Mouse (Mus musculus) spleen, adult 2 months (tissue): ENCODE results near the gene Tex45. TPM values are rescaled to one million over a fixed set of nuclear protein-coding genes. Genes with fewer than 3 reads are reported as not detected.

Experiments used
- DNase-seq, 2 experiments: peaks; one replicate each; pipeline versions ENCODE4 v3.0.0 to v3.0.0-alpha.2; 2012 to 2021; ENCODE audit warnings: low spot score in 2 of 2, low read depth in 1 of 2
- H3K27ac ChIP-seq: fragments of 200-500 bp; 2 replicates; pipeline ENCODE4 v1.5.1; 2012; ENCODE audit warnings: low read length, inconsistent platforms; ENCODE audit not compliant: insufficient read depth
- H3K27me3 ChIP-seq: fragments of 200-500 bp; 2 replicates; pipeline ENCODE4 v1.6.1; 2012; ENCODE audit warnings: mild to moderate bottlenecking, moderate library complexity, low read length, inconsistent platforms; ENCODE audit not compliant: control insufficient read depth, insufficient read depth
- H3K36me3 ChIP-seq: fragments of 200-500 bp; 2 replicates; pipeline ENCODE4 v1.6.1; 2012; ENCODE audit warnings: mild to moderate bottlenecking, low read length, inconsistent platforms; ENCODE audit not compliant: control insufficient read depth, insufficient read depth
- H3K4me1 ChIP-seq: fragments of 200-500 bp; 2 replicates; pipeline ENCODE4 v1.6.1; 2011; ENCODE audit warnings: inconsistent platforms; ENCODE audit not compliant: control insufficient read depth, insufficient read depth, insufficient read length
- H3K4me3 ChIP-seq: fragments of 200-500 bp; 2 replicates; pipeline ENCODE4 v1.5.1; 2011; ENCODE audit warnings: mild to moderate bottlenecking, inconsistent platforms; ENCODE audit not compliant: insufficient read depth, insufficient read length; ENCODE audit errors: extremely low read depth
- CTCF ChIP-seq: fragments of 200-500 bp; IDR thresholded peaks from 2 replicates; pipeline ENCODE4 v1.5.1; 2011; ENCODE audit warnings: mild to moderate bottlenecking, inconsistent platforms; ENCODE audit not compliant: insufficient read depth, insufficient read length, insufficient replicate concordance; ENCODE audit errors: extremely low read depth
- POLR2A ChIP-seq: fragments of 200-500 bp; IDR thresholded peaks from 2 replicates; pipeline ENCODE4 v1.6.1; 2011; ENCODE audit warnings: low read depth, low read length, inconsistent platforms
- WGBS: fragments of 180-500 bp; shearing (Covaris S2); methylation state at CpG from one replicate; pipeline ENCODE4 v1.1.7; 2018; 5-methylcytosine and 5-hydroxymethylcytosine counted together
- polyA plus RNA-seq: library from polyadenylated mRNA; depleted of rRNA; stranded (reverse); fragments of >200 nt; gene quantifications from 2 replicates; pipeline ENCODE4 v1.2.3, GENCODE M21; 2012

Tex45 gene
- polyA plus RNA-seq, 1 experiment = 0.05 TPM

DNA sequence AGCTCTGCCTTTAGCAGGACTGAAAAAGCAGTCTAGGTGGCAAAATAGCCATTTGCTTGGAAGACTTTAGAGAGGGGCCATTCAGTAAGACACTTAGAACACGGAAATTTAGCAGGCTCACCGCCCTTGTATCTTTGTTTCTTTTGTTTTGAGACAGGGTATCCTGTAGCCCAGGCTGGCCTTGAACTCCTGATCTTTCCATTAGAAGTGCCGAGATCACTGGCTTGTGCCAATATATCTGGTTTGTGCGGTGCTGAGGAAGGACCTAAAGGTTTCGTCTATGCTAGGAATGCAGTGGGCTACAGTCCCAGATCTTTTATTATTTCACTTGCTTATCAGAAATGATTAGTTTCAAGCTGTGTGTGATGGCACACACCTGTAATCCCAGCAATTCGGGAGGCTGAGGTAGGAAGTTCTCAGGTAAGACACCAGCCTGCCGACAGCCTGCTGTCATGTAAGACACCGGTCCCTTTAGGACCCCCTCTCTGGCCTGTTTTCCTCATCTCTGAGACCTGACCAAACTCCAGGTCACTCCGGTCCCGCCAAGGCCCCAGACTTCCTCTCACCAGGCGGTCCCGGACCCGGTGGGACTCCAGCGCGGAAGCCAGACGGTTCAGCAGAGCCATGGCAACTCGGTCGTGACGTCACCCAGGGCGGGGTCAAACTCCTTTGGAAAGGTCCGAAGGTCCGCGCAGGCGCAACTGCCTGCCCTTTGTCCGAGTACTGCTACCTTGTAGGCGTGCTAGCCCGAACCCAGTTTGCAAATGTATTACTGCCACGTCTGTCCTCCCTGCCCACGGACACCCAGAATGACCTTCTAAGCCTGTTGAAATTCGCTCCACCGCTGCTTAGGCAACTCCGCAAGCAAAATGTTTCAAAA, 3.4 kb upstream of the Tex45 start, which contains the start of gene Pex11g:
Gene Pex11g, minus strand, starts transcription at position 675 of the 880 bp plus-strand sequence.
- DNase-seq = peak; percentile 74 to 95
- H3K4me3 ChIP-seq = peak within 1 kb of the TSS; percentile 70
- H3K36me3 ChIP-seq = no peaks in the 10 kb centered on the region
- H3K27ac ChIP-seq = no peak within 1 kb of the TSS
- H3K4me1 ChIP-seq = no peaks in the 10 kb centered on the region
- no peaks in the 10 kb centered on the region for H3K27me3 ChIP-seq
- WGBS = 9% methylated on average over 32 of the region's 32 CpGs
- no peak for TF ChIP-seq POLR2A

DNA sequence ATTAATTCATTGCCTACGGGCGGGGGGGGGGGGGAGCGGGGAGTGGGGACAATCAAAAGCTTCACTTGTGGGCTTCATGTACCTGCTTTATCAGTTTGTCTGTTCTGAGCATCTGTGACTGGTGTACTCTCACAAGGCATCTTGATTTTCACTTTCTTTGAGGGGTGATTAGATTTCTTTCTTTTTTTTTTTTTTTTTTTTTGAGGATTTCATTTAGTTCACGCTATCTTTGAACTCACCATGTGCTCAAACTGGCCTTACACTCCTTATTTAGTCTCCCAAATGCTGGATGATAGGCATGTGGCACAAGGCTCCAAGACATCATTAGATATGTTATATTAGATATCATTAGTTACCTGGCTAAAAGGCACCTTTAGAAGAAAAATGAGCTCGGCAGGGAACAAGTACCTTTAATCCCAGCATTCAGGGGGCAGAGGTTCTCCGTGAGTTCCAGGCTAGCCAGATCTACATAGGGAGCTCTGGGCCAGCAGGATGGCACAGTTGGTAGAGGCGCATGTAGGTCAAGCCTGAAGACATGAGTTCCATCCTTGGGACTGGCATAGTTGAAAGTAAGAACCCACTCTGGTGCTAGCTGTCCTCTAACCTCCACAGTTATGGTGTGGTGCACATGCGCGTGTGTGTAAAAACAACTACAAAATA, 2.6 kb upstream of the Tex45 start:
- H3K27me3 ChIP-seq = no peaks in the 10 kb centered on the region
- H3K4me1 ChIP-seq = no peaks in the 10 kb centered on the region
- no peak overlapping the region for H3K27ac ChIP-seq
- no peak for TF ChIP-seq POLR2A
- no peak for TF ChIP-seq CTCF
- peak overlapping the region; percentile 70 for H3K4me3 ChIP-seq
- WGBS = 51% methylated on average over 9 of the region's 9 CpGs
- H3K36me3 ChIP-seq = no peaks in the 10 kb centered on the region
- no peak for DNase-seq

DNA sequence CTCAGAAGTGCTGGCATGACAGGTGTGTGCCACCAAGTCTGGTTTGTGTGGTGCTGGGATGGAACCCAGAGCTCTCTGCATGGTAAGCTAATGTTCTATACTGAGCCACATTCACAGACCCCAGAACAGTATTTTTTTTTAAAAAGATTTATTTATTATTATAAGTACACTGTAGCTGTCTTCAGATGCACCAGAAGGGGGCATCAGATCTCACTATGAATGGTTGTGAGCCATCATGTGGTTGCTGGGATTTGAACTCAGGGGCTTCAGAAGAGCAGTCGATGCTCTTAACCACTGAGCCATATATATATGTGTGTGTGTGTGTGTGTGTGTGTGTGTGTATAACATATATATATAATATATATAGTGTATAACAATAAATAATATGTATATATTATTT, 1.8 kb upstream of the Tex45 start:
- TF ChIP-seq CTCF (no peak), POLR2A (no peak)
- Histone ChIP-seq H3K4me1 (no peaks in the 10 kb centered on the region), H3K27me3 (no peaks in the 10 kb centered on the region), H3K27ac (no peak overlapping the region), H3K4me3 (no peak overlapping the region), H3K36me3 (no peaks in the 10 kb centered on the region)
- 90% methylated on average over 1 of the region's 1 CpGs for WGBS
- no peak for DNase-seq

DNA sequence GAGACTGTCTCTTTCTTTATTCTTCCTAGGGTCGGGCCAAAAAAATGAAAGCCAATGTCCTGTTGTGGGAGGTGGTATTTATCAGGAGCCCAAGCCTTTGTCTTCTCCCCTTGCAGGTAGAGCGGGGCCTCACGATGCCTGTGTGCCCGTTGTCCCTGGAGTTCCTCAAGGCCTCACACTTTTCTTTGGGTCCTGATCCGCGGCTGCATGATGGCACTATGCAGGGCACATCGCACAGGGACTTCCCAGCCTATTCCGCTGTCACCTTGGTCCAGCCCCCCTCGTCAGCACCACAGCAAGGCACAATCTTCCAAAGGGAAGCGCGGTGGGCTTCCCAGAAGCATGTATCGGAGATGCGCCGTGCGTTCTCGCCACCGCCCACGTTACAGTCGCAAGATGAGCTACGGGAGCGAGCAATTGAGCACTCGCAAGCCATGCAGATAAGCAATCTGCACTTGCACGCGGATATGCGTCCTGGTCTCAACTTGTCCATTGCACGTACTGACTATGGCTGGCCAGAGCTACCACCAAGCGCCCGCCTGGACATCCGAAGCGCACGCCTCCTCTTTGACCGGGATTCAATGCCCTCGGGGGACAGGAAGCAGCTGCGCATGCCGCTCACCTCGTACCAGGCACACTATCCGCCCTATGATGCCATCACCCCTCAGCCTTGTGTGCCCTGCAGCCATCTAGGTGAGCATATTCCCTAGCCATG, 5.2 kb downstream of the Tex45 start:
- TF ChIP-seq CTCF (no peak), POLR2A (no peak)
- H3K36me3 ChIP-seq = no peaks in the 10 kb centered on the region
- H3K27ac ChIP-seq = no peak overlapping the region
- no peak for DNase-seq
- no peaks in the 10 kb centered on the region for H3K27me3 ChIP-seq
- whole genome bisulfite sequencing = 48% methylated on average over 37 of the region's 37 CpGs
- no peaks in the 10 kb centered on the region for H3K4me1 ChIP-seq
- 0 out of 2 replicates have a peak overlapping the region, but pooled peaks have one; percentile 2 for H3K4me3 ChIP-seq

DNA sequence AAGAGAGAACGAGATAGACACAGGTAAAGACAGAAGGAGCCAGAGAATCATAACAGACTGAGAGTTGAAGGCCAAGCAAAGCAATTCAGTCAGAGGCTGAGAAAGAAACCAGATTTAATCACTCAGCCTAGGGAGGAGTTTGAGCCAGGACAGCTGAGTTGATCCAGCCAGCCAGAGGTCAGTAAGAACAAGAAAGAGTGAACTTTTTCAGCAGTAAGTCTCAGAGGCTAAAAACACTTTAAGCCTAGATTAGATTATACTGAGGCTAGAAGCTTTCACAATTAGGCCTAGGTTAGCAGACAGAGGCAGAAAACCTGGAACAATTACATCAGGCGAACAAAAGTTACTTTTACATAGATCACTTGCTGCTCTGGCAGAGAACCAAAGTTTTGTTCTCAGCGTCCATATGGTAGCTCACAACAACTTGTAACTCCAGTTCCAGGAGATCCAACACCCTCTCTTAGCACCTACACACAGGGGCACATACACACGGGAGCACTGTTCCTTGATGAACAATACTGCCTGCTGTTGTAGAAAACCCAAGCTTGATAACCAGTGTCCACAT, 9.6 kb downstream of the Tex45 start:
- WGBS = 84% methylated on average over 4 of the region's 4 CpGs
- Histone ChIP-seq H3K36me3 (no peaks in the 10 kb centered on the region), H3K4me3 (no peak overlapping the region), H3K27ac (no peak overlapping the region), H3K4me1 (no peaks in the 10 kb centered on the region), H3K27me3 (no peaks in the 10 kb centered on the region)
- TF ChIP-seq CTCF = no peak
- no peak for TF ChIP-seq POLR2A
- no peak for DNase-seq

DNA sequence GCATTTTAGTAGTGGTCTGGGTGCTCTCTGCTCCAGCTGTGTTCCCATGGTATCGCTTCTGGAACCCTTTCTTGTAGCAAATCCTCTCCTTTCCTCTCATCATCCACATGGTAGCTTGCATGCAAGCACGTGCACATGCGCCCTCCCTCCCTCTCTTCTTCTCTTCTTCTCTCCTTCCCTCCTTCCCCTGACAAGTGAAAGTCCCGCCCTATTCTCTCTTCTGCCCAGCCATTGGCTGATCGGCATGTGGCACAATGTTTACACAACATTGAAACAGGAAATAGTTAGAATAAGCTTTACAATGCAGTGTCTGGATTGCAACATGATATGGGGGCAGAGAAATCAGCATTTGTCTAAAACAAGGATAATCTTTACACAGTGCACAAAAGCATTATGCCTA, 10.9 kb downstream of the Tex45 start:
- no peak overlapping the region for H3K4me3 ChIP-seq
- no peak for DNase-seq

More for the DNA sequence above, 10.9 kb downstream of the Tex45 start:
- H3K27me3 ChIP-seq = no peaks in the 10 kb centered on the region
- no peak for TF ChIP-seq CTCF
- no peak for TF ChIP-seq POLR2A
- H3K27ac ChIP-seq = no peak overlapping the region
- H3K4me1 ChIP-seq = no peaks in the 10 kb centered on the region
- H3K36me3 ChIP-seq = no peaks in the 10 kb centered on the region
- 65% methylated on average over 5 of the region's 5 CpGs for WGBS
